Mouse (Mus musculus) erythroblast, embryonic 14.5 days (primary cell): ENCODE measurements around the gene Mtus2. TPM values are rescaled to one million over a fixed set of nuclear protein-coding genes. Genes with fewer than 3 reads are reported as not detected.

Experiments
- H3K27me3 ChIP-seq: 2 replicates; pipeline ENCODE4 v1.6.1; 2012; ENCODE audit warnings: inconsistent platforms; ENCODE audit not compliant: control insufficient read depth
- H3K36me3 ChIP-seq: 2 replicates; pipeline ENCODE4 v1.6.1; 2012; ENCODE audit warnings: mild to moderate bottlenecking, inconsistent platforms; ENCODE audit not compliant: control insufficient read depth
- H3K4me1 ChIP-seq: 2 replicates; pipeline ENCODE4 v1.6.1; 2012; ENCODE audit warnings: inconsistent platforms; ENCODE audit not compliant: control insufficient read depth
- H3K4me3 ChIP-seq: replicated peaks from 2 replicates; pipeline ENCODE3; 2012; ENCODE audit warnings: moderate library complexity, mild to moderate bottlenecking, inconsistent platforms
- H3K9me3 ChIP-seq: 2 replicates; pipeline ENCODE4 v1.6.1; 2012; ENCODE audit warnings: low read length, inconsistent platforms, mixed read lengths; ENCODE audit not compliant: control insufficient read depth
- GATA1 ChIP-seq: IDR thresholded peaks from 2 replicates; pipeline ENCODE4 v1.6.1; 2012; ENCODE audit warnings: low read length, inconsistent platforms, mixed read lengths
- TAL1 ChIP-seq: IDR thresholded peaks from 3 replicates; pipeline ENCODE4 v1.6.1; 2012; ENCODE audit warnings: low read length, inconsistent platforms, mixed read lengths
- polyA plus RNA-seq: library from polyadenylated mRNA; stranded (reverse); fragments of >175 nt; gene quantifications from 2 replicates; pipeline ENCODE4 v1.2.3, GENCODE M21; 2012

The Mtus2 gene
- polyA plus RNA-seq, 1 experiment: not detected

- Histone ChIP-seq H3K4me1 (no peaks in the 10 kb centered on the region), H3K36me3 (no peaks in the 10 kb centered on the region), H3K4me3 (no peak overlapping the region), H3K27me3 (no peaks in the 10 kb centered on the region), H3K9me3 (peaks cover 56% of the 10 kb centered on the region)
- no peak for TF ChIP-seq TAL1
- no peak for TF ChIP-seq GATA1
Measured at GRCm38 (mm10) chr5:148056831-148057230, 99.7 kb downstream of the Mtus2 start.

GRCm38 (mm10) chr5:148057433-148057832 lies 100.3 kb downstream of the Mtus2 start:
- H3K4me1 ChIP-seq: no peaks in the 10 kb centered on the region
- no peak overlapping the region for H3K4me3 ChIP-seq
- no peak for TF ChIP-seq TAL1
- no peak for TF ChIP-seq GATA1
- peaks cover 62% of the 10 kb centered on the region for H3K9me3 ChIP-seq
- no peaks in the 10 kb centered on the region for H3K36me3 ChIP-seq
- no peaks in the 10 kb centered on the region for H3K27me3 ChIP-seq

- H3K4me3 ChIP-seq: no peak overlapping the region
- TF ChIP-seq TAL1 (no peak), GATA1 (no peak)
- H3K9me3 ChIP-seq: peaks cover 74% of the 10 kb centered on the region
- no peaks in the 10 kb centered on the region for H3K27me3 ChIP-seq
- H3K36me3 ChIP-seq: no peaks in the 10 kb centered on the region
- no peaks in the 10 kb centered on the region for H3K4me1 ChIP-seq
Measured at GRCm38 (mm10) chr5:148059339-148059738, 102.2 kb downstream of the Mtus2 start.

- Histone ChIP-seq H3K27me3 (no peaks in the 10 kb centered on the region), H3K36me3 (no peaks in the 10 kb centered on the region), H3K9me3 (peaks cover 75% of the 10 kb centered on the region), H3K4me1 (no peaks in the 10 kb centered on the region), H3K4me3 (no peak overlapping the region)
- TF ChIP-seq GATA1: no peak
- TF ChIP-seq TAL1: no peak
Measured at GRCm38 (mm10) chr5:148061869-148062268, 104.7 kb downstream of the Mtus2 start.

- Histone ChIP-seq H3K9me3 (peaks cover 74% of the 10 kb centered on the region), H3K4me3 (no peak overlapping the region), H3K27me3 (no peaks in the 10 kb centered on the region), H3K4me1 (no peaks in the 10 kb centered on the region), H3K36me3 (no peaks in the 10 kb centered on the region)
- TF ChIP-seq TAL1: no peak
- TF ChIP-seq GATA1: no peak
Measured at GRCm38 (mm10) chr5:148063745-148064144, 106.6 kb downstream of the Mtus2 start.

GRCm38 (mm10) chr5:148065251-148065650 lies 108.1 kb downstream of the Mtus2 start:
- H3K4me1 ChIP-seq: no peaks in the 10 kb centered on the region
- TF ChIP-seq GATA1 (no peak), TAL1 (no peak)
- H3K4me3 ChIP-seq: no peak overlapping the region
- no peaks in the 10 kb centered on the region for H3K36me3 ChIP-seq
- no peaks in the 10 kb centered on the region for H3K27me3 ChIP-seq
- peaks cover 65% of the 10 kb centered on the region for H3K9me3 ChIP-seq

- TF ChIP-seq TAL1 (no peak), GATA1 (no peak)
- Histone ChIP-seq H3K27me3 (no peaks in the 10 kb centered on the region; the same call in 1 of the 2 replicates), H3K4me3 (no peak overlapping the region), H3K9me3 (peaks cover 58% of the 10 kb centered on the region), H3K36me3 (no peaks in the 10 kb centered on the region), H3K4me1 (no peaks in the 10 kb centered on the region)
Measured at GRCm38 (mm10) chr5:148069909-148070308, 112.8 kb downstream of the Mtus2 start.

GRCm38 (mm10) chr5:148071800-148072199 lies 114.7 kb downstream of the Mtus2 start:
- H3K4me1 ChIP-seq: no peaks in the 10 kb centered on the region
- H3K27me3 ChIP-seq: no peaks in the 10 kb centered on the region; the same call in 1 of the 2 replicates
- H3K36me3 ChIP-seq: no peaks in the 10 kb centered on the region
- peaks cover 63% of the 10 kb centered on the region for H3K9me3 ChIP-seq
- no peak for TF ChIP-seq GATA1
- no peak for TF ChIP-seq TAL1
- H3K4me3 ChIP-seq: no peak overlapping the region

GRCm38 (mm10) chr5:148073461-148073860 lies 116.3 kb downstream of the Mtus2 start:
- Histone ChIP-seq H3K4me3 (no peak overlapping the region), H3K4me1 (no peaks in the 10 kb centered on the region), H3K27me3 (no peaks in the 10 kb centered on the region; the same call in 1 of the 2 replicates), H3K9me3 (peaks cover 71% of the 10 kb centered on the region), H3K36me3 (no peaks in the 10 kb centered on the region)
- TF ChIP-seq GATA1 (no peak), TAL1 (no peak)

- Histone ChIP-seq H3K36me3 (no peaks in the 10 kb centered on the region), H3K4me1 (no peaks in the 10 kb centered on the region), H3K9me3 (peaks cover 78% of the 10 kb centered on the region), H3K27me3 (no peaks in the 10 kb centered on the region; the same call in 1 of the 2 replicates), H3K4me3 (no peak overlapping the region)
- TF ChIP-seq GATA1 (no peak), TAL1 (no peak)
Measured at GRCm38 (mm10) chr5:148079732-148080131, 122.6 kb downstream of the Mtus2 start.
